Mouse (Mus musculus) liver, postnatal 0 days (tissue): ENCODE results near the gene Foxe1.

Experiments used
- CTCF ChIP-seq: sonication (generic); IDR thresholded peaks from 2 replicates; pipeline ENCODE4 v1.5.1; 2016; ENCODE audit warnings: antibody characterized with exemption, low read depth
- EP300 ChIP-seq: IDR thresholded peaks from 2 replicates; pipeline ENCODE4 v1.6.1; 2016; ENCODE audit warnings: antibody characterized with exemption, low read depth, mild to moderate bottlenecking

DNA sequence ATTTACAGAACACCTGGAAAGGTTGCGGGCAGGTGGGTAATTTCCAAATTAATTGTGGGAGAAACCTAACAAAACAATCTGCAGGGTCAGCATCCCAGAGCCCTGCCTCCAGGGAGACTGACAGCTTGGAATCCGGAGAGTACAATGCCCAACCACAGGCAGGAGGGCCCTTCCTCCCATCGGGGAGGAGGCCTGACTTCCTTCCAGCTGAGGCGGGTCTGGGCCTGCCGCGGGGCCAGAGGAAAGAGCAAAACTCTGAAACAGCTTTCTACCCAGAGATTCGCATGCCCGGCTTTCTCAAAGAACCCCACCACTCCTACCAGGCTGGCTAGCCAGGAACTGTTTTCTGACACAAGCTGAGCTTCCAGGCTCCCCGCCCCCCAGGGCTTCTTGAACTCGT is 9.6 kb downstream of the Foxe1 start:
- TF ChIP-seq CTCF: no peak
- TF ChIP-seq EP300: no peak
